Mouse (Mus musculus) adipocyte (in vitro differentiated cells): Measurements from ENCODE around the gene Txk.

ENCODE experiments used
- DNase-seq: peaks from one replicate; pipeline ENCODE4 v3.0.0-alpha.2; 2016; ENCODE audit warnings: low spot score

Txk gene

GRCm38 (mm10) chr5:72752585-72752984 lies at the start of gene Txk:
Gene Txk, minus strand, starts transcription at chr5:72752777.
- DNase-seq: no peak

DNA sequence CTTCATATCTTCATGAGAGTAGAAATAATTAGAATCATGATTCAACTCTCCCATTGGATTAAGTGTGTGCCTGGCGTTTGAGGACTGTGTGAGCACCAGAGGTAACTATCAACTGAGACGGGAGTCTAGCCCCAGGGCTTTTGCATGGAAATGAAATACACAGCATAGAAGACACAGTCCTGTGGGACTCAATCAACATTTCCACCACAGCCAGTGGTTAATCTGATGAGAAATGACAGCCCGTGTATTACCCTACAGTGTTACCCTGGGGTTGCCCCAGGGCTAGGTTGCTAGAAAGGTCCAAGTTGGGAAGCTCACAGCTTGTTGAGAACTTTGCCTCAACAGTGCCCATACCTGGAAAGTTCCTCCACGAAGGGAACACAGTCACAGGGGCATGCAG lies 46.0 kb upstream of the Txk start:
- DNase-seq: no peak

DNA sequence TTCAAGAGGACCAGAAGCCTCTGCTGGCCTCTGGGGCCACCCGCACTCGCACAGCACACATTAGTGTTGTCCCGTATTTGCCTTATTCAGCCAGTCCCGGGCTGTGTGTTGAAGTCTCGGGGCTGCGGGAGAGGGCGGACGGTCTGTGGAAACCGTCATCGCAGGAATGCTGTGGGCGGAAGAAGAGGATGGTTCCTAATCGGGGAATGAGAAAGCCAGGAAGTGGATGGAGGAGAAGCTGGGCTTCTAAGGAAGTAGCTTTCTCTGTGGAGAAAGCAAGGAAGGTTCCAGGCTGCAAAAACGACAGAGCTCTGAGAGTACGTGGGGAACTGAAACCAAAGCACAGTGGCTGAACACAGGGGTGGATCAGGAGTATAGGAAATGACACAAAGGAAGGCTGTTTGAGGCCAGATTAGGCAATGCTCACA lies 43.6 kb upstream of the Txk start:
- no peak for DNase-seq

GRCm38 (mm10) chr5:72793309-72793850 lies 40.8 kb upstream of the Txk start:
- DNase-seq: no peak

GRCm38 (mm10) chr5:72791789-72792188 lies 39.2 kb upstream of the Txk start:
- DNase-seq: no peak

GRCm38 (mm10) chr5:72791386-72791785 lies 38.8 kb upstream of the Txk start:
- DNase-seq: no peak

- no peak for DNase-seq
Measured at GRCm38 (mm10) chr5:72785451-72785850, 32.9 kb upstream of the Txk start.

DNA sequence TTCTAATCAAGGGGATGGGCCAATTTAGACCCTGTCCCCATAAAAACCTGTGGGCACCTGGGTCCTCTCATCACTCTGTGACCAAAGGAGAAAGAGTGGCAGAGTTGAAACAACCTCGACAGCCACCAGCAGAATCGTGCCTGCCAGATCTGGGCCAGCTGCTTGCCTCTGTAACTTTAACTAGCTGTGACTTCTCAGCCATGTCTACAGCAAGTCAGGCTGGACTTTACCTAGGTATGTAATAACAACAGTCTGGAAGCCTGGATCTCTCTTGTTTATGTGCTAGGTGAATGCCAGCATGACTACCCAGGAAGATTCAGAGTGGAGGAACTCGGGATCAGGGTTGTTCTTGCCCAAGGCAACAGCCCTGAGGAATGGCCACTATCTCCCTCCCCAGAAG lies 32.1 kb upstream of the Txk start:
- DNase-seq: no peak

GRCm38 (mm10) chr5:72783957-72784356 lies 31.4 kb upstream of the Txk start:
- DNase-seq: no peak

DNA sequence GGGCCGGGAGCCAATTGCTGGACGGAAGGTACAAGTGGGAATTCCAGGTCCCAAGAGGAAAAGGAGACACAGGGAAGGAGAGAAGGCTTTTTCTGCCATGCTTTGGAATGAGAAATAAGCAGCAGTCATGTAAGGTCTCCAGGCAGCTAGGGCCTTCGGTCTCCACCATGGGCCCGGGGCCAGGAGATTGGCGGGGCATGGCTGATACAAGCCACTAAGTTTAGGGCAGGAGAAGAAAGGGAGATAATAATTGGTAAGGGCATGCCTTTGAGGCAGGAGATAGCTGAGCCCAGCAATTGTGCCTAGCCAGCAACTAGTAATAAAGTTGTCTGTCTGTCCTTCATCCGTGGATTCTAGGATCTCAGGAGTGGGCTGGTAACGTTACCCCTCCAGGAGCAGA lies 30.5 kb upstream of the Txk start:
- no peak for DNase-seq

DNA sequence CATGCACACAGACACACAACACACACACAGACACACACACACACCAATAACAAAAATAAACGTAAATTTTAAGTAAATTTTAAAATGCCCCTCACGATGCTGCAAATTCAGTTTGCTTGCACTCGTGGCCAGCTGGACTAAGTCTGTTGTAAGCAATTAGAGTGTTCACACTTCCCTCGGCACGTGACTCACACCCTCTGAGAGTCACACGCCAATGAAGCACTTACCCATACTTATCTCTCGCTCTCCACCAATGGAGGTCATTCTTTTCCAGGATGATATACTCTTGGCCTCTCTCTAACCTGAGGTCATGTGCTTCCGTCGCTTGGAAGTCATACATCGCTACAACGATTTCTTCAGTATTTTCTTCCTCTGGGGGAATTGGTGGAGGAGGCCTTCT lies 29.2 kb upstream of the Txk start:
- no peak for DNase-seq

GRCm38 (mm10) chr5:72776595-72776994 lies 24.0 kb upstream of the Txk start:
- no peak for DNase-seq

- DNase-seq: no peak
Measured at GRCm38 (mm10) chr5:72776127-72776526, 23.6 kb upstream of the Txk start.

DNA sequence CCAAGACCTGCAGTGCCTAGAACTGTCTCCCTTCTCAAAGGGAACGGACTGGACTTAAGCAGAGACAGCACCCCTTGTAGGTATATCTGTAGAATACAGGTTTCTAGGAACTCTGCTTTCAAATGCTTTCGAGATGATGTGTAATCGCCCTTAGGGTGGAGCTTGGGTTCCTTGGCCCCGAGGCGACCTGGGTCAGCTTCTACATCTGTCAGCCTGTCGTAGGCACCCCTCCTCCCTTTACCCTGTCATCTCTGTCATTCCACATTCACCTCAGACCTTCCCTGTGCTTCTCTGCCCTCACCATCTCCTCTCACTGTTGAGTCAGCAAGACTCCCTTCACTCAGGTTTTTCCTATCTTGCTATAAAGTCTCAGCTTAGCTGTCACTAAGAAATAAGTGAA lies 17.3 kb upstream of the Txk start:
- DNase-seq: no peak

GRCm38 (mm10) chr5:72763546-72763945 lies 11.0 kb upstream of the Txk start:
- no peak for DNase-seq

DNA sequence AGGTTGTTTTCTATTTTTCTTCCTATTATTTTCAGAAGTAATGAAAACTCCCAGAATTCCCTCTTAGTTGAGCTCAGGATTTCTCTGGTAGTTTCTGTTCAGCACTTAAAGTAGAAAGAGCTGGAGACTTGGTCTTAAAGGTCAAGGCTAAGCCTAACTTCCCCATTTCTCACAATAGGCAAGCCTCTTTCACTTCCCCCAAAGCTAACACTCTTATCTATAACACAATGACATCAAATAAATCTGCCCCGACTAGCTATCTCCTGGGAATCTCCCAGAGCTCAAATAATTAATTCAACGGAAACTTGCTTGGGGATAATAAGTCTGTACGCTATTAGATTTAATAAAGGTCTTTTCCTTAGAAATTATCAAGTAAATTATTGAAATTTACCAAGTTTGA lies 10.4 kb upstream of the Txk start:
- DNase-seq: no peak

- DNase-seq: no peak
Measured at GRCm38 (mm10) chr5:72761758-72762157, 9.2 kb upstream of the Txk start.

GRCm38 (mm10) chr5:72761237-72761636 lies 8.7 kb upstream of the Txk start:
- no peak for DNase-seq

DNA sequence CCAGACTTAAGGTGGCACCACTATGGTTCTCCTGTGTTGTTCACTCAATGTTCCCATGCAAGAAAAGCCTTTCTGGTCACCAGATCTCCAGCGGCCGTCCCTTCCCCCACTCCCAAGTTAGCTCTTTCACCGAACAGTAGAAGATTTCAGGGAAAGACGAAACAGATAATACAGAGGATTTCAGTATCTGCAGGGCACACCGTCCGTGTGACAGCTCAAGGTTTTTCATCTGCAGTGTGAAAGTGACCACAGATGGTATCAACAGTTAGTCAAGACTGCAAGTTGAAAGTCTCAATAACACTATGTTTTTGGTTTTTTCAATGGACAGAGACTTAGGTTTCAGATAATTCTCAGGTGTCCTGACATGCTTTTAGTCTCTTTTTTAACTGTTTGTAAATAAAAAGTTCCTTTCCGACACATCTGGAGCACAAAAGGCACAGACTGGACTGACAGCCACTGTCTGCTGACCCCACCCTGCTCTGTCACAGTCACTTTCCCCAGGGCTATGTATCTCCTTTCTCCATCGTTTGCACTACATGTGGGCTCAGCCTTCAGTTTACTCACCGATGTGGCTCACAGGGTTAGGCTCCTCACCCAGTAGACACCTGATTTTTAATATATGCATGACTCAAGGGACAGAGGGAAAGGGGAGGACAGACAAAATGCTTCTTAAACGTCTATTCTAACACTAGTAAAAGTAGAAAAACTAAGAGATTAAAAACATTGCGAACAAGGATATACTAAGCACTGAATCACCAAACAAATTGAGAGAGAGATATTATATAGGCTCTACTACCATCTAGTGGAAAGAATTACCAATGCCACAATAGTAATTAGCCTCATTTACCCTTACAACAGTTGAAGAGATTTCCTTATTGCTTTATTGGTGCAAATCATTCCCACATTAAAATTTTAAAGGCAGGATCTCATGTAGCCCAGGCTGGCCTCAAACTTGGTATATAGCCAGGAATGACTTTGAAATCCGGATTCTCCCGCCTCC lies 6.6 kb upstream of the Txk start:
- peak; percentile 35 for DNase-seq

GRCm38 (mm10) chr5:72757155-72757773 lies 4.7 kb upstream of the Txk start:
- no peak for DNase-seq

GRCm38 (mm10) chr5:72755941-72756340 lies 3.4 kb upstream of the Txk start:
- DNase-seq: no peak

DNA sequence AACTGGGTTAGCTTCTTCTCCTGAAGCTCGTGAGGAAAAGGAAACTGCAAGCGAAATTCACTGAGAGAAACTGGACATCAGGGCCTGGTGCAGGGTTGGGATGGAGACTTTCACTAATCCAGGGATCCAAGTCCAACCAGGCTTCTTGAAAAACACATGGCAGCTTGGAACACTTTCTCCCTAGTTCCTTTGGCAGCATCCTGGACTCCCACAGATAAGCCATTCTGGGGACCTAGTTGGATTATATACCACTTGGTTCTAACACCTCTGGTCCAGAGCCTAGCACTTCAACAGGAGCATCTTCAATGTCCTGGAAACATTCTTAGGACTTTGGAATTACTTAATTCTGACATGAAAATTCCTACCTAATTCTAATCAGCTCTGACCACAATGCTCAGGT lies 2.5 kb upstream of the Txk start:
- no peak for DNase-seq
